Mouse (Mus musculus) natural killer cell, adult 2 months (primary cell): Measurements from ENCODE around the gene Prkn.

Source experiments
- DNase-seq, 2 experiments: peaks; one replicate each; pipeline ENCODE4 v3.0.0; 2022; ENCODE audit warnings: low spot score in 2 of 2

The Prkn gene

DNA sequence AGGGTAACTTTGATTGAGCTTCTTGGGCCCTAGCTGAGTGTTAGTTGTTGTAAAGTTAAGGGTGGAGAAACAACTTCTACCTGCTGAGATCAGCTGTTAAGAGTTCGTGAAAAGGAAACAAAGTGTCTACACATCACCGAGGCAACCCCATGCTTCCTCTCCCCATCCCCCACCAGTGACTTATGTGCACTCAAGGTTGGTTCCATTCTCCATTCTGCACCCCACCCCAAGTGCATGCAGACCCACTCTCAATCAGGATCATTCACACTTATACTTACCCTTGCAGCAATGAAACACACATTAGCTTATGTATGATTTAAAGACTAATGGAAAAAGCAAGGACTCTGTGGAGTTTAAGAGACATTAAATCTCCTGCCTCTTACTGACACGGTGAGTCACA lies 691.9 kb downstream of the Prkn start:
- DNase-seq, result no peak

GRCm38 (mm10) chr17:11532748-11533147 lies 692.6 kb downstream of the Prkn start:
- no peak for DNase-seq

- DNase-seq, result no peak
These were observed 693.7 kb downstream of the Prkn start for GRCm38 (mm10) chr17:11533835-11534234.

DNA sequence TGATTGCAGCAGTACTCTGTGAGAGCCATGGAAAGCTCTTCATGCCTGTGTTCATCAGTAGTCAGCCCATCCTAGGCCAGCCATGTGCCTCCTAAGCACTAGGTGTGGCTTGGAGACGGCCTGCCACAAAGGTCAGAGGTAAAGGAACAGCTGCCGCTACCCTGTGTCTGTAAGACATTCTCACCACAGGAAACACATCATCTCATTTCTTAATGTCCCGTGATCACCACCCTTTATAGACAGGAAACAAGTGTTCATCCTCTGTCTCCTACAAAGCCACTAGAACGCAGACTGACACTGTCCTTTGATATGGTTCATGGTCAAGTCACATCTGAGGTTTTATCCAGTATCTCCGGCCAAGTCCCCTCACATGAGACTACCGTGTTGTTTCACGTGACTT lies 698.6 kb downstream of the Prkn start:
- DNase-seq, result peak; percentile 28 to 60

GRCm38 (mm10) chr17:11541928-11542623 lies 701.9 kb downstream of the Prkn start:
- DNase-seq, result no peak

GRCm38 (mm10) chr17:11550562-11550961 lies 710.4 kb downstream of the Prkn start:
- peak; percentile 57 to 74 for DNase-seq

DNA sequence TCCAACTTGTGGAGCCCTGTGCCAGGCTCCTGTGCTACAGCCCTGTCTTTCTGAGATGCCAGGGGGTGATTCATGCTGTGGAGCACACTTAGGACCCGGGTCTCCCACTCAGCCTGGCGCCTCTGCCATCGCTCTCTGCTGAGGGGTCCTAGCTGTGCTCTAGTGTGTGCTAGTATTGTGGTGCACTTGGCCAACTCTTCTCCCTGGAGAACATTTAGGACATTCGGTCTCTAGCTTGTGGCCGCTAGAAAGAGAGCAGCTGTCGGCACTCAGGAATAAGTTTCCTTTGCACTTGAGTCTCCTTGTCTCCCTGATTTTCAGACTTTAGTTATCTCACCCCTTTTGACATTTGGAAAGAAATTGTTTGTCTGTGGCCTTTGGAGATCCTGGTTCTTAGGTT lies 725.5 kb downstream of the Prkn start:
- no peak for DNase-seq

GRCm38 (mm10) chr17:11570392-11570791 lies 730.2 kb downstream of the Prkn start:
- no peak for DNase-seq

DNA sequence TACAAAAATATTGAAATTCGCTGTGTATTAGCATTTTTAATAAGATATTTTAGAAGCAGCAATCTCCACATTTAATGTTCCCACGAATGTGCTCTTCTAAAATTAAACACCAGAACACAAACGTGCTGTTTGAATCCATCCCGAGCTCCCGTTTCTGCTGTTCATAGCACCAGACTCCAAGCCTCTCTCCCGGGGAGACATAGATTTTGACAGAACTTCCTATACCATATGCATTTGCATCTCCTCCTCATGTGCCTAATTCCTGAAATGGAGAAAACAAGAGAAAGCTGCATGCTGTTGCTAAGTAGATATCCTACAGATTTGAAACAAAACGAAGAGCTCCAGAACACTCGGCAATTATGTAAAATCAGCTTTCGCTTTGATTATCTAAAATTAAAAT lies 733.5 kb downstream of the Prkn start:
- DNase-seq, result no peak

GRCm38 (mm10) chr17:11585491-11585890 lies 745.3 kb downstream of the Prkn start:
- DNase-seq, result no peak

DNA sequence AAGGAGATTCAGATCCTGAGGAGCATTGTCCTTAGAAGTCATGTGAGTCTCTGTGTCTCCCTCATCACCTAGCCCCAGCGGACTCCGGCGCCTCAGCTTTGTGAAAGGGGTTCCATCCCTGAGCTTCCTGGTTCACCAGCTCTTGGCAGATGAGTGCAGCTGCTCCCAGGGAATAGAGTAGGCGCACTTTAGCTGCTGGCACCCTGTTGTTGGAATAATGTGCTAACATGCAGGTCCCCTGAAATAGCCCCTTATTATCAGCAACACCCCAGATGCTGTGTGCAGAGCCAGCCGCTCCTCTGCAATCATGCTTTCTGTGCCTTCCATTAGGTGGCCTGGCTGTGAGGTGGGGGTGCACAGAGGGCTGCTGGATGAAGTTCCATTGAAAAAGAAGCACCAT lies 767.7 kb downstream of the Prkn start:
- DNase-seq, result no peak

DNA sequence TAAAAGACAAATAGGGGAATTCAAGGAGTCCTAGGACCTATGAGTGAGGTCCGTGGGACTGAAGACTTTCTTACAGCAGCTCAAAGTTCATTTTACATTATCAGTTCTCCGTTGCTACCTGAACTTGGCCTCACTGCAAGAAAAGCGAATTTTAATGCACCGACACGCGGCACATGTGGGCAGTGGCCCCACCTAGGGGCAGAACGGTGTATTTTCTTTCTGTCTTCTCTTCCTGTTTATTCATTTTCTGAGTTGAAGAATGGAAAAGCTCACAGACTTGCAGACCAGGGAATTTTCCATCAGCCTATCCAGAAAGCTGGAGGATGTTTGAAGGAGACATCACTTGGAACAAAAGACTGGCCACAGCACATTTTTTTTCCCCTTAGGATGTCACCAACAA lies 771.3 kb downstream of the Prkn start:
- DNase-seq, result peak; percentile 10 to 18

DNA sequence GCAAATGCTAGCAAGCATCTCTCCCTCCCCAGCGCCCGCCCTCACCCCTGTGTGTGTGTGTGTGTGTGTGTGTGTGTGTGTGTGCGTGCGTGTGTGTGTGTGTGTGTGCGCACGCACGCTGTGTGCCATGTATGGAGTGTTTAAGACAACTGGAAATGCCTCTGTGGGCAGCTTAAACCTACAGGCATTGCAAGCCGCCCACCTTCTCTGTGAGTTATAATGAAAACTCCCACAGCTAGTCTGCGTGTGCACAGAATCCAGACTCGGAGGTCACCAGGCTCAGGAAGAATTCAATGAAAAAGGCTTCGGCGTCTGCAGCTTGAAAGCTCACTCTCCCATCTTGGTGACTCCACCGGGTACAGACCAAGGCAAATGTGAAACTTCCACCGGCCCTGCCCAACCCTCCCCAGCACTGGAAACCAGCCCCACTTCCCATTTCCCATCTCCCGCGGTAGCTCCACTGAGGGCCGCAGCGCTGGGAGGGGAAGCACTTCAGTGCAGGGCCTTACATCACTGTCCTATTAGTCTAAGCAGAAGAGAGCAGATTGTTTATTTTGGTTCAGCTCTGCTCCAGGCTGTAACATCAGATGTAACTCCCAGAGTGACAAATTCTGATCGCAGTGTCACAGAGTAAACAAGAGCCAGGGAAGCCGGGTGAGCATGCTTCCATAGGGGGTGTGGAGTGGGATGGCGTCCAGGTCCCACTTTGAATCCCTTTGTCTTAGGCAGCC lies 772.8 kb downstream of the Prkn start:
- no peak for DNase-seq

DNA sequence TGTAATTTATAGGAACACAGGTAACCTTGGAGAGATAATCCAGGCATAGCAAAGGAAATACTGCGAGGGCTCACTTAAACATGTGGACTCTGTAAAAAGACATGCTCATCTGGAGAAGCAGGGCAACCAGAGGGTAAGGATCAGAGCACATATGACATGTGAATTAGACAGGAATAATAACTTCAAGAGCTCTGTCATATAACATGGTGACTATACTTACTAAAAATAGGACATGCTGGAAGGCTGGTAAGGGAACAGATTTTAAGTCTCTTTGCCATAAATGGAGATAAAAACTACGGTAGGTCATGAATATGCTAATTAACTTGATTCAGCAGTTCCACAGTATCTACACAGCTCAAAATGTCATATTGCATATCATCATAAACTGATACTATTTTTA lies 777.4 kb downstream of the Prkn start:
- DNase-seq, result no peak

DNA sequence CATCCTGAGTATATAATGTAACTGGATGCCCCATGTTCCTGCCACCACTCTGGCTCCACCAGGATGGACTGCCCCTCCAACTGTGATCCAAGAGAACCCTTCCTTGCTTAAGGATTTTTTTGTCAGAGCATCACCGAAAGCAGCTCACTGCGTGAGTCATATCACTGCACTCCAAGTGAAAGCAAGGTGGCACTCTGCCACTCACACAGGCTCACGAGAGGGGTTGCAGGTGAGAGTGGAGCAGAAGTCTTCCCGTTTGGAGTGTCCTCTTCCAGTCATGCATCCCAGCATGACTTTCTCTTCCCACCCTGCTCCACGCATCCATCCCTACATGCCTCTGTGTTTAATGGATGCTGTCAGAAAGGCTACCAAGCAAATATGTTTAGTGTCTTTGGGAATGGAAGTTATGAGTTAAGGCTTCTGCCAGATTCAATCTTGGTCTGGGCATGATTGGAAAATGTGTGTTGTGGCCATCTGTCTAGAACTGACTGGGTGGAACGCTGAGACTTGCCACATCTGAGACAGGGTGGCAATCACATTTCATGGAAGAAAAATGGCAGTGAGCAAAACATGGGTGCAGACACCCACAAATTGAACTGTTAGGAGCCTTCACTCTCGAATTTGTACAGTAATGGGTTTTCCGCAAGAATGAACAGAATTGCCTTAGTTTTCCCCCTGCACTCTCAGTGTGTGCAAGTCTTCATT lies 778.9 kb downstream of the Prkn start:
- no peak for DNase-seq

- DNase-seq, result no peak
These were observed 780.6 kb downstream of the Prkn start for GRCm38 (mm10) chr17:11620770-11621169.

GRCm38 (mm10) chr17:11621492-11621891 lies 781.3 kb downstream of the Prkn start:
- DNase-seq, result no peak

- DNase-seq, result no peak
These were observed 786.1 kb downstream of the Prkn start for GRCm38 (mm10) chr17:11626306-11626705.

GRCm38 (mm10) chr17:11635121-11635520 lies 794.9 kb downstream of the Prkn start:
- no peak for DNase-seq

- no peak for DNase-seq
These were observed 797.5 kb downstream of the Prkn start for GRCm38 (mm10) chr17:11637642-11638041.

DNA sequence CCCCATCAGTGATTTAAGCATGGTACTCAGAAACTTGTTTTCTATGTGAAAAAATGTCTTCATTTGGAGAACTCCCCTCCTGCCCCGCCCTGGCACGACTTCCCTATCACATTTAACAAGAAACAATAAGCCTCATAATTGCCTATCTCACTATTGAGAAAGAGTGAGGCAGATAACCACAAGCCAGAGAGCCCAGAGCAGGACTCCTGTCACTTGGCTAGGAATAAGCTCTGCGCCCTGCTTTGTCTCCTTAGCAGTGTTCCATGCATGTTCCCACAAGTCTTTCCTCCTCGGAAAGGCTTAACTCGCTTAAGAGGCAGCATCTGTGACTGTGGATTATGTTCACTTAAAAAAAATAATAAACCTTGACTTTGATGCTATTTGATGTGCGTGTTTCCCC lies 798.3 kb downstream of the Prkn start:
- no peak for DNase-seq

GRCm38 (mm10) chr17:11639786-11640185 lies 799.6 kb downstream of the Prkn start:
- no peak for DNase-seq

GRCm38 (mm10) chr17:11642328-11642727 lies 802.1 kb downstream of the Prkn start:
- DNase-seq, result no peak
